Mouse (Mus musculus): Measurements from ENCODE around the gene Ppme1. TPM values are rescaled to one million over a fixed set of nuclear protein-coding genes. Genes with fewer than 3 reads are reported as not detected.

Gene Ppme1
- 10 to 100 TPM; 43.5 to 44.8 TPM for total RNA-seq (2021)

DNA sequence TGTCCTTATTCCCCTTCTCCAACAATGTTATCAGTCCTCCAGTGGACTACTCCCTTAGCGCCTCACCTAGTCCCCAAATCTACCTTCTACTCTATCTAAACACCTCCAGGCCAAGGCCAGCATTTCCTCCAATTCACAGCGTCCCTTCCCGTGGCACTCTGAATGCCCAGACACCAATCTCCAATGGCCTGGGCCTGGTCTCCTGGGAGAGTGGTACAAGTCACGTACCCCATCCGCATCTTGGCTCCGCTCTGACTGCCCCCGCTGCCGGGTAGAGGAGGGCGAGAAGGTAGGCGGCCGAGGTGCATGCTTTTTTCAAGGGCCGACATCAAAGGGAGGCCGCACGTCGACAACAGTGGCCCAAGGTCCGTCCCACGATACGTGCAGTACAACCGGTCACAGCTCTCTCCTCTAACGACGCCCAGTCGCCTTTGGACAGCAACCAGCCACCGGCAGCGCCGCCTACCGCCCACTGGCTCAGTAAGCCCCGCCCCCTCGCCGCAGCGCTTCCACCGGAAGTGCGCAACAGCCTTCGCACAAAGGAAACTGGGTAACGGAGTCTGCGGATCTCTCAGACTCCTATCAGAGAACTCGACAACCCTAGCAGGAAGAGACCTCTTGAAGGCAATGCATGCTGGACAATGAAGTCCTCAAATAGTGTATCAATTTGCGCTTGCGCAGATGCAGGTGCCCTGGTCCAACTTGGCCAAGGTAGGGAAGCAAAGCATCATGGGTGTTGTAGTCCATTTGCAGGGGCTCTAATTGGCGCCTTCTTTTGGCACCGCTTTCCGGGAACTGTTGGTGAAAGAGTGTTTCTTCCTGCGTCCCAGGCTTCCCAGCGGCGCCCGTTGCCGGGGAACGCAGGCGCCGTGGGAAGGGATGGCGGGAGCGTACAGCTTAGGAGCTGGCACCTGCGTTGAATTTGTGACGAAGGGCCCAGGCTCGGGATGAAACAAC lies at the start of gene Ppme1, which contains the start of gene C2cd3:
Gene Ppme1 (minus strand): TSS at position 813 of the 957 bp plus-strand sequence.
Gene C2cd3 (plus strand): TSS at position 739 of the 957 bp plus-strand sequence.
- DNase-seq, result peak; percentile 99
- intact Hi-C loops (cut with DNase I), result no loop called here

DNA sequence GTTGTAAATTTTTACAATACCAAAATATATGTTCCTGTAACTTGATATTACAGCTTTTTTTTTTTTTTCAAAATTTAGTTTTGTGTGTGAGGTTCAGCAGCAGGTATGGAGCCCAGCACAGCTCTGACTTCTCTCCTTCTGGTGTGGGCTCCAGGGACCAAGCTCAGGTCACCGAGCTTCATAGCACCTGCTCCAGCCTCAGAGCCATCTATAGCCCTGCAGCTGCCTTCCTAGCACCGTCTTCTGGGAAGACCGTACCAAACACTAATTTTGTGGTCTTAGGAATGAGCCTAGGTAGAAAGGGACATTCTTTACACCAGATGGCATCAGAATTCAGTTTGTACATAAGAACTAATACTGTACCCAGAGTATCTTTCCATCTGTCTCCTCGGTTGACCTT lies 36.6 kb upstream of the Ppme1 start:
- intact Hi-C loops (cut with DNase I), result no loop called here
- DNase-seq, result no peak

DNA sequence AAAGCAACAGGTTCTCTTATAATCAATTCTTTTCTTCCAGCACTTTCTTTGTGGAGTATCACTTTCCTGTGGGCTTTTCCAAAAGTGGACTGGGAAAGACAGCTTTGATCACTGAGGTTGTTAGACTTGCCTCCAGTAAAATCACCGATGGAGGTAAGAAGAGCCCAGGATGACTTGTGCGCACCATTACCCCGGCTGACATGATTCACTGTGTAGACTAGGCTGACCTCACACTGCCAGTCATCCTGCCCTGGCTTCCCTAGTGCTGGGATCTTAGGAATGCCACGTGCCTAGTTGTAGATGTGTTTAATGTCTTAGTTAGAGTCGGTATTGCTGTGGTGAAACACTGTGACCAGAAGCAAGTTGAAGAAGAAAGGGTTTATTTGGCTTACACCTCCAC lies 35.6 kb upstream of the Ppme1 start:
- intact Hi-C loops (cut with DNase I), result no loop called here
- no peak for DNase-seq

DNA sequence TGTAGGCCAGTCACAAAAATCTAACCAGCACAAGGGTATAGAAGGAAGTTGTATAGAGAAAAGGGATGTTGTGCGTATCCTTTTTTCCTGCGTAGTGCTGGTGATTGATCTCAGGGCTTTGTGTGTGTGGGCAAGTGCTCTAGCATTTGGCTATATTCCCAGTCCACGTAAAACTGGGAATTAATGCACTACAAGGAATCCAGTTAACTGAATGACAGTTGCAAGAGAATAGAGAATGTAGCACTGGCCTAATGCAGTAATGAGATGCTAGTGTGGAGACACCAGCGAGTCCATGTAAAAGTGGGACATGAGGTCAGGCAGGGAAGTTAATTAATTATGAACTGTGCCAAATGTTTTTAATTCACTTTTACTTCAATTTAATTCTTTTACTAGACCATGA lies 30.6 kb upstream of the Ppme1 start:
- no peak for DNase-seq
- intact Hi-C loops (cut with DNase I), result no loop called here

DNA sequence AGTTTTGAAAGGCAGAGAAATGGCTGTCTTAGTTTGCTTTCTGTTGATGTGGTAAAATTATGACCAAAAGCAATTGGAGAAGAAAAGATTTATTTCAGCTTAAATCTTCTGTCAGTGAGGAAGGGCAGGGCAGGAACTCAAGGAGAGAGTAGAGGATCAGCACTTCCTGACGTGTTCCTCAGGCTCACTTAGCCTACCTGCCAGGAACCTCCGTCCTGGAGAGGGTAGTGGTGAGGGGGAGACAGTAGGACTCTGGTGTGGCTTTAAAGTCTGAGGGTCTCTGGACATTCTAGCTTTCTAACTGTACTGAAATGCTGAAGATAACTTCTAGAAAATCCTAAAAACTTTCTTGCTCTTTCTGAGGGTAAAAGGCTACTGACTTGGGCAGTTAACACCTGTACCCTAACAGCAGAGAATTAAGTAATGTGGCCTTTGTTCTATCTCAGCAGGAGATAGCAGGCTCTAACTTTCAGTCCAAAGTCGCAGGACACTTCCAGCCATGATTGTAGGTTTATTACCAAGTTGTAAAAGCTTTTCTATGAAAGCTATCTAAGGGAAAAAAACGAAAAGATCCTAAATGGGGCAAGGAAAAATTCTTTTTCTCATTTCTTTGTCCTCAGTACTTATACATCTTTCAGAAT lies 28.9 kb upstream of the Ppme1 start:
- intact Hi-C loops (cut with DNase I), result no loop called here
- no peak for DNase-seq

DNA sequence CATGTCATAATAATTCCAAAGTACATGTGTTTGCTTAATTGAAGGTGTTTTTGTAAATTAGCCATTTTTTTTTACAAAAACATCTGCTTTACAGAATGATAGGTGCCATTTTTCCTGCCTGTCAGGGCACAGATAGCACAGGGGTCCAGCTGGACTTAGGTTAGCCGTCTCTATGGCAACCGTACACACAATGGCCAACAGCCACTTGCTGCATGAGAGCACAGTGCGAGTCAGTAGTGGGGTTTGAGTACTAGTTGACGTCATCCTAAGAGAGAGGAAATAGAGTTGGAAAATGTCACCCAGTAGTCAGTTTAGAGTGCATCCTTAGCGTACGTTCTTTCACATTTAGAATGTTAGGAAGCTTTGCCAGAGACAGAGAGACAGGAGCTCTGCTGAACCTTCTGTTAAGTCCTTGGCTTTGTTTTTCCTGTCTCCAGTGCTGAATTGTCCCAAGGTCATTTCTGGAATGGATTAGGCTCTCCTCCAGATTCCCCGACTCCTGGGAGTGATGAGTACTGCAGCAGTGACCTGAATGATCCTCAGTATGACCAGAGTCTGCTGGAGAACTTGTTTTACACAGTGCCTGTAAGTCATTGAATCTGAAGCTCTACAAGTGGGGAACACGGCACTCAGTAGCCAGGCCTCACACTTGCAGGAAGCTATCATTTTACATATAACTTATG lies 27.3 kb upstream of the Ppme1 start:
- intact Hi-C loops (cut with DNase I), result no loop called here
- peak; percentile 50 to 55 for DNase-seq

DNA sequence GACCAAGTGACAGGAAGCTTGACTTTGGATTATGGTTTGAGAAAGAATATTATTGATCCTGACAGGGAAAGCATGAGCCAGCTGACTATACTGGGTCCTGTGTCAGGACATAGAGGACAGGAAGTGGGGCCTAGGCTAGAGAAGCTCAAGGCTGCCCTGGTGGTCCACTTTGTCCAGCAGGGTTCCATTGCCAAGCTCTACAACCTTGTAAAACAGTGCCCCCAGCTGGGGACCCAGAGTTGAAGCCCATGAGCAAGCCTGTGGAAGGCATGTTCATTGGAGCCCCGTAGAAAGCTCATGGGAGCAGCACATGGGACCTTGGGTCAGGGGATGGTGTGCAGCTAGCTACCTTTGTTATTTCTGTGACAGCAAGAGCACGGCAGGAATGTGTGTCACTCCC lies 20.2 kb upstream of the Ppme1 start:
- intact Hi-C loops (cut with DNase I), result loop anchor here (2.0 kb wide), 1 partner anchor 115 kb away; no protein-coding TSS in a partner anchor

DNA sequence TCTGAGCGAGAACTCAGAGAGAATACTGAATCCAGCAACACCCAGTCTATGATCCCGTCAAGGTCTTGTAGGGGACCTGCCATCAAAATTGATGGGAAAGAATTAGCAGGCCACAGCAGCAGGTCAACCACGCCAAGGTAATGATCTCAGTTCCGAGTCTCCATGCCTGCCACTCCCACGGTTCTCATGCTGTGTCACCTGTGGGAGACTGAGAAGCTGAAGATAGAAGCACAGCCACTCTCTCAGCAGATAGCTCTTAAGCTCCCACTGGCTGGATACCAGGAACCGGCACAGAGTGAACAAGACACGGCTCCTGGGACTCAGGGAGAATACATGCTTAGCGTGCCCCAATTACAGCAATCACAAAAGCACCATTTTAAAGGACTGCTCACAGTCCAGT lies 18.1 kb upstream of the Ppme1 start:
- no peak for DNase-seq
- intact Hi-C loops (cut with DNase I), result no loop called here

More for the DNA sequence above, 20.2 kb upstream of the Ppme1 start:
- DNase-seq, result peak; percentile 24 to 30

DNA sequence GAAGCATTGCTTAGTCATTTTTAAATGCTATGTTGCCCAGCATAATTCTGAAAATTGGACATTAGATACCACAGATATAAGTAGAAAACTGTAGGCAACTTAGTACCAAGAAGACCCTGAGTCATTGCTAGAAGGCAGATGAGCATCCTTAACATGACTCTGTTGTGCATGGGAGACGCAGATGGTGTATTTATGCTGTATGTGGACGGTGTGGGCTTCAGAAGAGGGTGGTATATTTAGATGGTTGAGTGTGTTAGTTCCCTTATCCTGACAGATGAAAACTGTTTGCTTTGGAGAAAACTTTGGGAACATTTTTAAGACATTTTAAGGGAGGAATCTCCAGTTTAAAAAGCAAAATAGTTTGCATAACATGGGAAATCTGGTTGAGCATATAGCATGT lies 16.1 kb upstream of the Ppme1 start:
- DNase-seq, result no peak
- intact Hi-C loops (cut with DNase I), result no loop called here

DNA sequence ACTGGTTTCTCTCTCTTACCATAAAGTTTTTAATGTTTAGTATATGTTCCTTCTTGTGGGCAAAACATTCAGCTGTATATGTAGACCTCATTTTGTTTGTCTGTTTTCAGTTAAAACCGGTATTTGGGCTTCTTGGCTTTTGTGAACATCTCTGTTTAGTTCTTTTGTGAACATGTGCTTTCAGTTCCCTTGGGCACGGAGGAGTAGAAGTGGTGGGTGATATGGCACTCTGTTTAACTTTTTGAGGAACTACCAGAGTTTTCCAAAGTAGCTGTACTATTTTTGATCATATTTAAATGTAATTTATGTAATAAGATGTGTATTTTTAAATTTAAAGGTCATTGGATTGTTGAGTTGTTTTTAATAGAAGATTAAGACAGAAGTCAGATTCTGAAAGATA lies 11.1 kb upstream of the Ppme1 start:
- no peak for DNase-seq
- intact Hi-C loops (cut with DNase I), result no loop called here

DNA sequence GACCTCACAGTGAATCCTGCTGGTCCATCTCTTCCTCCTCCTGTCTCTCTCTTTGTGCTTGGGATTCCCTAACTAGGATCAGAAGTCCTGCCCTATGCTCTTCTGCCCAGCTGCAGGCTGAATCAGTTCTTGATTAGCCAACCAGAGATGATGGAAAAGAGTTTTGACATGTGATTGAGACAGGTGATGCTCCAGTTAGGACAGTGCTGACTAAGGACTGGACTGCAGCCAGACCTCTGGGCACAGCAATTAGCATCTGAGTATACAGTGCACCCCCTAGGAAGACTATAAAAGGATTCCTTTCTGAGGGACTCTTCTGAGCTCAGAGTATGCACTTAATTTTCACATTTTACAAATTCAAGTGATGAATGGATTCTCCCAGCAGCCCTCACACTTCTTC lies 9.1 kb upstream of the Ppme1 start:
- intact Hi-C loops (cut with DNase I), result no loop called here
- DNase-seq, result no peak

DNA sequence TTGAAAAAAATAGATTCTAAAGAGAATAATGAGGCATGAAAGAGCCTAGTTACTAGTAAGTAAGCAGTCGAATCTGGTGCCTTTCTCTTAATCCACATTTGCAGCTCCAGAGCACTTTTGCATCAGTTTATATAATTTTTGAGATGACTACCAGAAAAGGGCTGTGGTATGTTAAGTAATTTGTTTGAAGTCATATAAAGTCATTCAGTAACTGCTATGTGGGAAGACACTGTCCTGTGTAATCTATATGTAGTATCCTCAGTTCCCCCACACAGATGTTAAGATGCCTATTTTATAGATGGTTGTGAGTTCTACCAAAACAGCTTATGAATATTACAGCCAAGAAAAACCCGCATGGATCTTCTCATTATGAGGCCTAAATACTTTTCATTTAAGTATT lies 6.2 kb upstream of the Ppme1 start:
- no peak for DNase-seq
- intact Hi-C loops (cut with DNase I), result no loop called here

DNA sequence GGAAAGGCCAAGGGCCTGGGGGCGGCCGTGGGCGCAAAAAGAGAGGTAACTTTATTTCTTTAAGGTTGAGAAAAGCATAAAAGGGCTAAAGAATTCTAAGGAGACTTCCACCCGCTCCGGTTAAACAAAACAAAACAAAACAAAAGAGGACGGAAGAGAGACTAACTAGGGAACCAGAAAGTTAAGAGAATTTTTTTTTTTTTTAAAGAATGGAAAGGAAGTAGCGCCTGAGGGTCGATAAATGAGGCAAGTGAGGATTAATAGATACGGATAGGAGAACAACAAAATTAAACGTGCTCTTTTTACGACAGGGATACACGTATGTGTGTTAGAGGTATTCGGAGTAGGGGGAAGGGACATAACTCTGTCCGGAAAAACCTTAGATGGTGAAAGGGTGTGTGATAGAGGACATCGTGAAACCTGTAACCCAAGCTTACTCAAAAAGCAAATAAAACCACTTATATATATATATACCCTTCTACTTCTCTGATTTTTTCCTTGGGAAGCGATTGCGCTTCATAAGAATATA lies 409 bp upstream of the Ppme1 start:
- intact Hi-C loops (cut with DNase I), result no loop called here
- peak in 1 of 2 experiments; percentile 24 for DNase-seq

DNA sequence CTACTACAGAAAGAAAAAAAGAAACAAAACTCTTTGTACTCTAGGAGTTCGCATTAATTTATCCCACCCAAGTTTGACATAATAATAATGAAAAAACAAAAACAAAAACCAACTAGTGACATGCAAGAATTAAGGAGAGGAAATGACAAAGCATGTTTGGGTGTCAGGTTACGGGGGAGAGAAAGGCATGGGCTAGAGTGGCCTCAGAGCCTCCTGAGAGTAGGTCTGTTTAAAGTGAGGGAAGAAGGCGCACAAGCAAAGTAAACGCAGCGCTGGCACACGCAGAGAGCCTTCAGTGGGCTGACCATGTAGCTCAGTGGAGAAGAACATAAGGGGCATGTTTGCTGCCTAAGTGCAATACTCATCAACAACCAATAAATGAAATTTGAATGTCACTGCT lies 7.2 kb downstream of the Ppme1 start:
- intact Hi-C loops (cut with DNase I), result no loop called here

DNA sequence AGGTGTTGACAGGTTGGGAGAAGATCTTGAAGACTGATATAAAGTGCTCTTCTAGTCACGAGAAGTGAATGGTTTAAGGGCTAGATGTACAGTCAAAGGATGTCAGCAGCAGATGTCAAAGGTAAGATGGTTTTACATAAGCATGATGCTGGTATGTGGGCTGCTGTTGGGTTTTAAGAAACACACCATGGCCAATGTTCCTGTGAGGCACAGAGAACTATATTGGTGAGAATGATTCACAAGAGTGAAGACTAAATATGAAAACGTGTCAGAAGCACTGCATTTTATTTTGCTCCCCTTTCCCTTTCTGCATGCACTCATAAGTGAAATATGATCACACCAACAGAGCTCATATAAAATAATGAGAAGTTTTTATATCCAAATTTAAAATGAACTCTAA lies 8.9 kb downstream of the Ppme1 start:
- intact Hi-C loops (cut with DNase I), result no loop called here
- no peak for DNase-seq

More for the DNA sequence above, 7.2 kb downstream of the Ppme1 start:
- no peak for DNase-seq

DNA sequence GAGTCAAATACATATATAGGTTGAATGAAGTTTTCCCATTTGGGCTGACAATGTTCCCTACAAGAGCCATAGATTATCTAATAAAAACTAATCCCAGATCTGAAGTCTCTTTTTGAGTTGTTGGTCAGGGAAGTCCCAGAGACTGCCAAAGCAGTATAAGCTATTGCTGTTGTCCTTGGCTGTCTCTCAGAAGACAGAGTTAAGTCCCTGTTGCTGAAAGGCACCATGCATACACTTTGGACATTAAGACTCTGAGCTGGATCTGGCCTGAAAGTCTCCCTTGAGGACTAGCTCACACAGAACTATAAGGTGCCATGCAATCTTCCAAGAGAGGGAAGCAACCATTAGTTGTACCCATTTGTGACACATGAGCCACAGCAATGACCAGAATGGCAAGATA lies 14.3 kb downstream of the Ppme1 start:
- DNase-seq, result no peak
- intact Hi-C loops (cut with DNase I), result no loop called here

DNA sequence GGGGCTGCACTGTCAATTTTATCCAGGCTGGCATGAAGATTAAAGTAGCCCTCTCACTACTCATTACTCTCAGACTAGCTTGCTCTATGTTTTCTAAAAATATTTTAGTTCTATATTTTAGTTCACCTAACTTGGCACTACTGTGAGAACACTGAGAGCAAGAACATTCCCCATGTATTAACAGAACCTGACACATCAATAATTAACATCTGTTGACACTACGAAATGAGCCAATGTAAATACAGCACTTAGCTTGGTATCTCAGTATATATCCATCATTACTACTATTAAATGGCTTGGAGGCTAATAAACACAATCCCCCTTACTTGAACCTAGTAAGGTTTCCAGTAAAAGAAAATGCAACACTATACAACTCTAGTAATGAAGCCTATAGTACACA lies 15.3 kb downstream of the Ppme1 start:
- no peak for DNase-seq
- intact Hi-C loops (cut with DNase I), result no loop called here

DNA sequence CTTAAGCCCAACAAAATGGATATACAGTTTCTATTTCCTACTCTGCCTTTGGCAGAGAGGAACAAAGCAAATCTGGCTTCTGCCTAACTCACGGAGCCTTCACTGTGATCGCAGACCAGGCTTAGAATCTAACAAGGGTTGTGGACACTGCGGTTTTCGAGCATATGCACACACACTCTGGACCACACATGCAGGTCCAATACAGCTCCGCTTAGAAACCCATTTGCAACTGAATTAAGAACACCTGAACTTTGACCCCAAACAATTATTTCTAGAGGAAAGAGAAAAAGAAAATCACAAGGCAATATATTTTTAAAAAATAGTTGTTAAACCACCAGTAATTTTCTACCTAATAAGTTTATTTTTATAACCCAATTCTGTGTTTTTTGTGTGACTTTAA lies 15.8 kb downstream of the Ppme1 start:
- intact Hi-C loops (cut with DNase I), result no loop called here
- no peak for DNase-seq

DNA sequence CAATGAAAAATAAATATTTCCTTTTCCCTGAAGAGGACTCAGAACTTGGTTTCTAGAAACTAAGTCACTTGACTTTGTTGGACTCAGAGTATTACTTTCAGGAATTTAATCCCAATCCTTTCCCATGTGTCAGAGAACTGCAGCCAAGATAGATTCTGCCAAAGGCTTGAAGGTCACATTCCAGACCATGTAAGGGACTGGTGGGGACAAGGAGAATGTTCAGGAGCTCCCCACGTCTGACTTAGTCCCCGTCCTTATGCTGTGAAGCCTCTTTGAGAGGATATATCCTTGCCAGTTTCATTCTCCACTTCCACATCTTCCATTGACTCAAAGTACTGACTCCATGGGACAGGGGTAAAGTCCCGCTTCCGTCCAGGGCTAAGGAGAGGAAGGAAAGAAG lies 17.1 kb downstream of the Ppme1 start:
- intact Hi-C loops (cut with DNase I), result no loop called here
- DNase-seq, result peak; percentile 65 to 66

DNA sequence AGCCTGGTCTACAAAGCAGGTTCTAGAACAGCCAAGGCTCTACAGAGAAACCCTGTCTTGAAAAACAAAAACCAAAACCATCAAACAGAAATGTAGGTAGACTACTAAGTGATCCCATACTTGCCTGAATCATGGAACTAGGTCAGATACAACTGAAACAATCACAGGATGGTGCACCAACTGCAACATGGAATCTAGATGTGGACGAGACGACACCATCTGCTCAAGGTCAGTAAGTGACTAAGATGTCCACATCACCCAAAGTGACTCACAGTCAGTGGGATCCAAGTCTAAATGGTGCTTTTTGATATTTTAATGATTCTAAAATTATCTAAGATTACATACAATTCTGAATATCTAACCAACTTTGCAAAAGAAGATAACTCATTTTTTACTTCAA lies 36.2 kb downstream of the Ppme1 start:
- intact Hi-C loops (cut with DNase I), result no loop called here
- DNase-seq, result no peak

DNA sequence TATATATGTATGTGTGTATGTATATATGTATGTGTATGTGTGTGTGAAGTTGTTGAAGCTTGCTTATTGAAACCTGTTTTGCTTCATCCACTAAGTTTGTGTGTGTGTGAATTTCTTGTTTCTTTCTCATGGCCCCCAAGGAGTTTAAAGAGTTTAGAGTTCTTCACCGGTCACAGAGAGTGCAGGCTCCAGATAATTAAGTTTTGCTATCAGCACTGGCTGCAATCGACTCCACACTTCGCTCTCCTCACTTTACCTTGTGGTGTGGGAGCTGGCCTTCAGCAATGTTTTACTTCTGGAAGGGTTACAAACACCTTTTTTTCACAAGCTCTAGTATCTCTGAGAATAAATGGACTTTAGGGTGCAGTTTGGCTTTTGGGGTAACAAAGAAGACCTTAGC lies 40.8 kb downstream of the Ppme1 start:
- intact Hi-C loops (cut with DNase I), result no loop called here
- DNase-seq, result no peak
